Mouse (Mus musculus) limb, embryonic 14.5 days (tissue): ENCODE data around the gene Bcar1. TPM values are rescaled to one million over a fixed set of nuclear protein-coding genes. Genes with fewer than 3 reads are reported as not detected.

ENCODE experiments used
- ATAC-seq: fragments of 200-750 bp; cut with Nextera tagmentation; 2 replicates; pipeline ENCODE4 v1.8.0; 2017; ENCODE audit warnings: low read depth, moderate number of reproducible peaks, moderate TSS enrichment; ENCODE audit not compliant: low FRiP score
- DNase-seq: peaks from one replicate; pipeline ENCODE4 v3.0.0-alpha.2; 2015; ENCODE audit warnings: low spot score
- H3K27ac ChIP-seq: fragments of 300-500 bp; sonication (generic); replicated peaks from 2 replicates; pipeline ENCODE4 v1.5.1; 2014; ENCODE audit warnings: low read depth, mild to moderate bottlenecking, low read length, moderate library complexity, mixed read lengths
- H3K27me3 ChIP-seq: fragments of 300-500 bp; sonication (generic); 2 replicates; pipeline ENCODE4 v1.6.1; 2014; ENCODE audit warnings: low read length, mixed read lengths; ENCODE audit not compliant: control insufficient read depth, insufficient read depth
- H3K36me3 ChIP-seq: fragments of 300-500 bp; sonication (generic); 2 replicates; pipeline ENCODE4 v1.6.1; 2014; ENCODE audit warnings: mild to moderate bottlenecking, low read length, moderate library complexity, mixed read lengths; ENCODE audit not compliant: control insufficient read depth, insufficient read depth
- H3K4me1 ChIP-seq: fragments of 300-500 bp; sonication (generic); 2 replicates; pipeline ENCODE4 v1.6.1; 2014; ENCODE audit warnings: antibody characterized with exemption, low read length, mixed read lengths; ENCODE audit not compliant: control insufficient read depth, insufficient read depth
- H3K4me2 ChIP-seq: fragments of 300-500 bp; sonication (generic); replicated peaks from 2 replicates; pipeline ENCODE4 v1.6.1; 2014; ENCODE audit warnings: low read depth, mild to moderate bottlenecking, low read length, moderate library complexity; ENCODE audit not compliant: severe bottlenecking
- H3K4me3 ChIP-seq: fragments of 300-500 bp; sonication (generic); replicated peaks from 2 replicates; pipeline ENCODE4 v1.5.1; 2014; ENCODE audit warnings: low read length
- H3K9ac ChIP-seq: fragments of 300-500 bp; sonication (generic); 2 replicates; pipeline ENCODE4 v1.6.1; 2014; ENCODE audit warnings: mild to moderate bottlenecking, low read depth, low read length, moderate library complexity; ENCODE audit not compliant: severe bottlenecking
- H3K9me3 ChIP-seq: fragments of 300-500 bp; sonication (generic); 2 replicates; pipeline ENCODE4 v1.6.1; 2016; ENCODE audit warnings: low read length; ENCODE audit not compliant: control insufficient read depth
- POLR2A ChIP-seq: fragments of 200-500 bp; IDR thresholded peaks from 2 replicates; pipeline ENCODE4 v1.8.0; 2012; ENCODE audit warnings: inconsistent platforms, mild to moderate bottlenecking, moderate library complexity, borderline replicate concordance; ENCODE audit not compliant: insufficient read depth, insufficient read length; ENCODE audit errors: extremely low read depth
- WGBS: fragments of 180-500 bp; shearing (Covaris S2); extraction: QIAGEN DNeasy Blood & Tissue Kit; methylation state at CpG from one replicate; pipeline ENCODE4 v1.1.7; 2014; 5-methylcytosine and 5-hydroxymethylcytosine counted together
- polyA plus RNA-seq, 2 experiments: library from polyadenylated mRNA; depleted of rRNA in 1 of 2; stranded (reverse) in 1 of 2; unstranded in 1 of 2; fragments of >200 nt; fragmentation: Nextera tagmentation in 1 of 2; extraction: Ambion mirVana in 1 of 2; gene quantifications; 2 replicates each; pipeline versions ENCODE4 v1.2.1 to v1.2.3; 2012 to 2014

Gene Bcar1
- polyA plus RNA-seq, 2 experiments: 40.7 to 55.5 TPM

- Histone ChIP-seq H3K4me3 (no peak overlapping the region), H3K9me3 (no peaks in the 10 kb centered on the region), H3K4me1 (no peaks in the 10 kb centered on the region), H3K9ac (no peak overlapping the region), H3K4me2 (no peak overlapping the region), H3K27ac (no peak overlapping the region), H3K36me3 (no peaks in the 10 kb centered on the region), H3K27me3 (no peaks in the 10 kb centered on the region)
- WGBS: 84% methylated on average over 5 of the region's 5 CpGs
- no peak for ATAC-seq
- TF ChIP-seq POLR2A: no peak
- no peak for DNase-seq
Observed at GRCm38 (mm10) chr8:111758817-111759216, 15.2 kb upstream of the Bcar1 start.

GRCm38 (mm10) chr8:111757599-111757998 lies 14.0 kb upstream of the Bcar1 start:
- Histone ChIP-seq H3K4me1 (no peaks in the 10 kb centered on the region), H3K9ac (no peak overlapping the region), H3K36me3 (no peaks in the 10 kb centered on the region), H3K27ac (no peak overlapping the region), H3K4me3 (no peak overlapping the region), H3K27me3 (no peaks in the 10 kb centered on the region), H3K4me2 (no peak overlapping the region), H3K9me3 (no peaks in the 10 kb centered on the region)
- DNase-seq (no peak), ATAC-seq (no peak)
- TF ChIP-seq POLR2A: no peak
- WGBS: 89% methylated on average over 9 of the region's 9 CpGs

GRCm38 (mm10) chr8:111754736-111755135 lies 11.1 kb upstream of the Bcar1 start:
- Histone ChIP-seq H3K9ac (no peak overlapping the region), H3K27ac (no peak overlapping the region), H3K4me2 (no peak overlapping the region), H3K27me3 (no peaks in the 10 kb centered on the region), H3K4me1 (no peaks in the 10 kb centered on the region), H3K4me3 (no peak overlapping the region), H3K9me3 (no peaks in the 10 kb centered on the region), H3K36me3 (no peaks in the 10 kb centered on the region)
- 86% methylated on average over 6 of the region's 6 CpGs for WGBS
- no peak for TF ChIP-seq POLR2A
- DNase-seq (no peak), ATAC-seq (no peak)

- WGBS: 37% methylated on average over 2 of the region's 2 CpGs
- Histone ChIP-seq H3K4me2 (no peak overlapping the region), H3K27me3 (no peaks in the 10 kb centered on the region), H3K36me3 (no peaks in the 10 kb centered on the region), H3K4me3 (no peak overlapping the region), H3K9me3 (no peaks in the 10 kb centered on the region), H3K4me1 (no peaks in the 10 kb centered on the region), H3K9ac (no peak overlapping the region), H3K27ac (no peak overlapping the region)
- DNase-seq (no peak), ATAC-seq (no peak)
- no peak for TF ChIP-seq POLR2A
Observed at GRCm38 (mm10) chr8:111754088-111754487, 10.5 kb upstream of the Bcar1 start.

- Histone ChIP-seq H3K36me3 (no peaks in the 10 kb centered on the region), H3K27me3 (no peaks in the 10 kb centered on the region), H3K27ac (no peak overlapping the region), H3K9ac (no peak overlapping the region), H3K4me3 (no peak overlapping the region), H3K4me1 (peaks cover 19% of the 10 kb centered on the region), H3K4me2 (no peak overlapping the region), H3K9me3 (no peaks in the 10 kb centered on the region)
- TF ChIP-seq POLR2A: no peak
- DNase-seq: no peak
- ATAC-seq: no peak
- 48% methylated on average over 6 of the region's 6 CpGs for WGBS
Observed at GRCm38 (mm10) chr8:111748766-111749165, 5.2 kb upstream of the Bcar1 start.
